Mouse (Mus musculus) MEL (cell line): ENCODE data around the gene Med15. TPM values are rescaled to one million over a fixed set of nuclear protein-coding genes. Genes with fewer than 3 reads are reported as not detected.

Experiments used
- DNase-seq: peaks from one replicate; pipeline ENCODE4 v3.0.0; 2011; ENCODE audit warnings: low read depth, low spot score
- H3K27ac ChIP-seq: 2 replicates; pipeline ENCODE4 v1.5.1; 2012; ENCODE audit warnings: low read depth, mild to moderate bottlenecking, control low read depth, low read length, moderate library complexity; ENCODE audit not compliant: control insufficient read depth
- H3K27me3 ChIP-seq, 2 experiments: fragments of 150-350 bp in 1 of 2; sonication (generic) in 1 of 2; 2 replicates each; pipeline ENCODE4 v1.6.1; 2012; ENCODE audit warnings: low read length in 2 of 2, mild to moderate bottlenecking in 2 of 2, improper control_type of control experiment in 1 of 2, moderate library complexity in 1 of 2; ENCODE audit not compliant: insufficient read depth in 2 of 2, control insufficient read depth in 1 of 2
- H3K36me3 ChIP-seq, 2 experiments: 2 replicates each; pipeline ENCODE4 v1.6.1; 2012 to 2014; ENCODE audit warnings: low read length in 2 of 2, improper control_type of control experiment in 1 of 2, inconsistent platforms in 1 of 2, mild to moderate bottlenecking in 1 of 2; ENCODE audit not compliant: insufficient read depth in 2 of 2, control insufficient read depth in 1 of 2
- H3K4me1 ChIP-seq, 2 experiments: fragments of 150-350 bp in 1 of 2; sonication (generic) in 1 of 2; 2 replicates each; pipeline ENCODE4 v1.6.1; 2012; ENCODE audit warnings: low read length in 2 of 2, improper control_type of control experiment in 1 of 2, mild to moderate bottlenecking in 1 of 2; ENCODE audit not compliant: insufficient read depth in 2 of 2, control insufficient read depth in 1 of 2
- H3K4me3 ChIP-seq, 2 experiments: fragments of 150-350 bp in 1 of 2; sonication (generic) in 1 of 2; 2 replicates each; pipeline ENCODE4 v1.5.1; 2012; ENCODE audit warnings: low read depth in 2 of 2, low read length in 2 of 2, mild to moderate bottlenecking in 2 of 2, moderate library complexity in 2 of 2, control low read depth in 1 of 2, improper control_type of control experiment in 1 of 2; ENCODE audit not compliant: control insufficient read depth in 1 of 2, insufficient read depth in 1 of 2
- H3K79me2 ChIP-seq: 2 replicates; pipeline ENCODE4 v1.6.1; 2012; ENCODE audit warnings: mild to moderate bottlenecking, low read length, moderate library complexity; ENCODE audit not compliant: control insufficient read depth, poor library complexity, insufficient read depth
- H3K9ac ChIP-seq: 2 replicates; pipeline ENCODE4 v1.6.1; 2012; ENCODE audit warnings: low read depth, mild to moderate bottlenecking, control low read depth, low read length, moderate library complexity; ENCODE audit not compliant: control insufficient read depth, poor library complexity, severe bottlenecking
- H3K9me3 ChIP-seq: fragments of 150-350 bp; sonication (generic); replicated peaks from 2 replicates; pipeline ENCODE4 v1.6.1; 2012; ENCODE audit warnings: mild to moderate bottlenecking, low read length, improper control_type of control experiment, moderate library complexity; ENCODE audit not compliant: insufficient read depth
- BHLHE40 ChIP-seq: IDR thresholded peaks from 2 replicates; pipeline ENCODE4 v1.6.1; 2012; ENCODE audit warnings: low read depth, mild to moderate bottlenecking, inconsistent platforms, low read length, improper control_type of control experiment, borderline replicate concordance
- CHD1 ChIP-seq: IDR thresholded peaks from 2 replicates; pipeline ENCODE4 v1.6.1; 2012; ENCODE audit warnings: low read depth, mild to moderate bottlenecking, inconsistent platforms, low read length, improper control_type of control experiment
- CTCF ChIP-seq, 3 experiments: IDR thresholded peaks in 2 of 3; conservative IDR thresholded peaks in 1 of 3; 2 replicates each; pipeline ENCODE4 v1.5.1; 2011 to 2012; ENCODE audit warnings: low read length in 3 of 3, low read depth in 2 of 3, mild to moderate bottlenecking in 2 of 3, improper control_type of control experiment in 1 of 3, inconsistent platforms in 1 of 3, mixed read lengths in 1 of 3, moderate library complexity in 1 of 3; ENCODE audit not compliant: control insufficient read depth in 1 of 3, insufficient read depth in 1 of 3, poor library complexity in 1 of 3, severe bottlenecking in 1 of 3
- E2F4 ChIP-seq: IDR thresholded peaks from 2 replicates; pipeline ENCODE4 v1.6.1; 2011; ENCODE audit warnings: low read depth, low read length, improper control_type of control experiment, borderline replicate concordance
- ELF1 ChIP-seq: IDR thresholded peaks from 2 replicates; pipeline ENCODE4 v1.6.1; 2014; ENCODE audit warnings: low read depth, mild to moderate bottlenecking, inconsistent platforms, low read length, improper control_type of control experiment, moderate library complexity
- EP300 ChIP-seq, 2 experiments: IDR thresholded peaks; 2 replicates each; pipeline ENCODE4 v1.6.1; 2011; ENCODE audit warnings: improper control_type of control experiment in 2 of 2, low read length in 2 of 2, low read depth in 1 of 2, mild to moderate bottlenecking in 1 of 2
- ETS1 ChIP-seq: IDR thresholded peaks from 2 replicates; pipeline ENCODE4 v1.6.1; 2012; ENCODE audit warnings: low read depth, mild to moderate bottlenecking, inconsistent platforms, low read length, improper control_type of control experiment, moderate library complexity
- GATA1 ChIP-seq: IDR thresholded peaks from 2 replicates; pipeline ENCODE4 v1.6.1; 2011; ENCODE audit warnings: low read depth, low read length, improper control_type of control experiment
- HCFC1 ChIP-seq: IDR thresholded peaks from 2 replicates; pipeline ENCODE4 v1.6.1; 2012; ENCODE audit warnings: low read depth, mild to moderate bottlenecking, inconsistent platforms, low read length, improper control_type of control experiment, moderate library complexity
- JUND ChIP-seq: IDR thresholded peaks from 2 replicates; pipeline ENCODE4 v1.6.1; 2011; ENCODE audit warnings: low read depth, mild to moderate bottlenecking, improper control_type of control experiment, low read length
- KAT2A ChIP-seq: conservative IDR thresholded peaks from 2 replicates; pipeline ENCODE4 v1.6.1; 2012; ENCODE audit warnings: low read depth, low read length, improper control_type of control experiment, inconsistent platforms
- MAFK ChIP-seq: IDR thresholded peaks from 2 replicates; pipeline ENCODE4 v1.6.1; 2011; ENCODE audit warnings: low read depth, mild to moderate bottlenecking, low read length, improper control_type of control experiment, borderline replicate concordance
- MAX ChIP-seq: IDR thresholded peaks from 2 replicates; pipeline ENCODE4 v1.6.1; 2011; ENCODE audit warnings: low read length, improper control_type of control experiment
- MXI1 ChIP-seq: IDR thresholded peaks from 2 replicates; pipeline ENCODE4 v1.6.1; 2011; ENCODE audit warnings: mild to moderate bottlenecking, low read depth, low read length, improper control_type of control experiment
- MYB ChIP-seq: IDR thresholded peaks from 2 replicates; pipeline ENCODE4 v1.6.1; 2011; ENCODE audit warnings: mild to moderate bottlenecking, low read depth, low read length, improper control_type of control experiment
- MYC ChIP-seq: IDR thresholded peaks from 2 replicates; pipeline ENCODE4 v1.6.1; 2011; ENCODE audit warnings: low read depth, mild to moderate bottlenecking, low read length, improper control_type of control experiment, moderate library complexity
- NELFE ChIP-seq: IDR thresholded peaks from 2 replicates; pipeline ENCODE4 v1.6.1; 2011; ENCODE audit warnings: low read depth, low read length, improper control_type of control experiment
- NRF1 ChIP-seq: IDR thresholded peaks from 2 replicates; pipeline ENCODE4 v1.6.1; 2014; ENCODE audit warnings: low read depth, mild to moderate bottlenecking, inconsistent platforms, low read length, improper control_type of control experiment, moderate library complexity; ENCODE audit not compliant: poor library complexity, insufficient read depth, severe bottlenecking
- POLR2A ChIP-seq, 2 experiments: IDR thresholded peaks; 2 replicates each; pipeline ENCODE4 v1.6.1; 2011 to 2012; ENCODE audit warnings: low read length in 2 of 2, mild to moderate bottlenecking in 2 of 2, control low read depth in 1 of 2, improper control_type of control experiment in 1 of 2, low read depth in 1 of 2, moderate library complexity in 1 of 2; ENCODE audit not compliant: control insufficient read depth in 1 of 2, insufficient read depth in 1 of 2, poor library complexity in 1 of 2
- POLR2AphosphoS2 ChIP-seq: IDR thresholded peaks from 2 replicates; pipeline ENCODE4 v1.6.1; 2011; ENCODE audit warnings: low read length, improper control_type of control experiment
- POLR2AphosphoS5 ChIP-seq: IDR thresholded peaks from 2 replicates; pipeline ENCODE4 v1.6.1; 2012; ENCODE audit warnings: low read depth, borderline replicate concordance, mild to moderate bottlenecking, inconsistent platforms, low read length, moderate library complexity, mixed read lengths
- RCOR1 ChIP-seq: IDR thresholded peaks from 2 replicates; pipeline ENCODE4 v1.6.1; 2012; ENCODE audit warnings: low read depth, mild to moderate bottlenecking, inconsistent platforms, low read length, improper control_type of control experiment
- SIN3A ChIP-seq: IDR thresholded peaks from 2 replicates; pipeline ENCODE4 v1.6.1; 2012; ENCODE audit warnings: low read length, improper control_type of control experiment, inconsistent platforms
- SMC3 ChIP-seq: IDR thresholded peaks from 2 replicates; pipeline ENCODE4 v1.6.1; 2011; ENCODE audit warnings: low read depth, low read length, improper control_type of control experiment
- TAL1 ChIP-seq: IDR thresholded peaks from 2 replicates; pipeline ENCODE4 v1.6.1; 2012; ENCODE audit warnings: mild to moderate bottlenecking, inconsistent platforms, low read length, moderate library complexity, mixed read lengths
- TBP ChIP-seq: IDR thresholded peaks from 2 replicates; pipeline ENCODE4 v1.8.0; 2011; ENCODE audit warnings: low read depth, low read length, improper control_type of control experiment
- TCF12 ChIP-seq: IDR thresholded peaks from 2 replicates; pipeline ENCODE4 v1.6.1; 2014; ENCODE audit warnings: low read depth, mild to moderate bottlenecking, inconsistent platforms, low read length, improper control_type of control experiment, moderate library complexity
- USF1 ChIP-seq: IDR thresholded peaks from 2 replicates; pipeline ENCODE4 v1.6.1; 2014; ENCODE audit warnings: low read depth, mild to moderate bottlenecking, inconsistent platforms, low read length, improper control_type of control experiment, moderate library complexity
- ZC3H11A ChIP-seq: IDR thresholded peaks from 2 replicates; pipeline ENCODE4 v1.6.1; 2012; ENCODE audit warnings: low read depth, mild to moderate bottlenecking, inconsistent platforms, low read length, improper control_type of control experiment
- ZMIZ1 ChIP-seq: IDR thresholded peaks from 2 replicates; pipeline ENCODE4 v1.6.1; 2012; ENCODE audit warnings: low read depth, mild to moderate bottlenecking, inconsistent platforms, low read length, improper control_type of control experiment, moderate library complexity
- ZNF384 ChIP-seq: IDR thresholded peaks from 2 replicates; pipeline ENCODE4 v1.6.1; 2012; ENCODE audit warnings: low read depth, mild to moderate bottlenecking, inconsistent platforms, low read length, improper control_type of control experiment
- polyA plus RNA-seq, 2 experiments: library from polyadenylated mRNA; stranded (reverse) in 1 of 2; unstranded in 1 of 2; fragments of >175 nt in 1 of 2; fragments of >200 nt in 1 of 2; gene quantifications; 2 replicates each; pipeline versions ENCODE4 v1.2.1 to v1.2.4; 2012; ENCODE audit warnings: low replicate concordance in 2 of 2, low read depth in 1 of 2; ENCODE audit not compliant: insufficient read length in 2 of 2, insufficient read depth in 1 of 2, missing spikeins in 1 of 2
- total RNA-seq: library from RNA; depleted of rRNA; stranded (reverse); fragments of 300-350 nt; gene quantifications from 2 replicates; pipeline ENCODE4 v1.2.3, GENCODE M21; 2012

The Med15 gene
- total and polyA plus RNA-seq, 3 experiments = 25.9 to 62.0 TPM; not detected in 1

GRCm38 (mm10) chr16:17759813-17760321 is 27.2 kb upstream of the Med15 start:
- TF ChIP-seq POLR2A (IDR thresholded peaks at IDR 0.05; ENCODE audit: control insufficient read depth in 1 of 2, insufficient read depth in 1 of 2, low read depth in 1 of 2, low read length in 2 of 2, poor library complexity in 1 of 2) = no peak
- TF ChIP-seq, all 39 proteins: peak for 0
- H3K27me3 ChIP-seq = no peaks in the 10 kb centered on the region
- peak overlapping the region; percentile 93 for H3K27ac ChIP-seq
- peaks cover 5 to 36% of the 10 kb centered on the region in 2 experiments for H3K36me3 ChIP-seq
- H3K4me3 ChIP-seq = peak overlapping the region; percentile 75 to 86
- H3K4me1 ChIP-seq = peaks cover 19 to 33% of the 10 kb centered on the region in 2 experiments
- H3K79me2 ChIP-seq = peaks cover 32% of the 10 kb centered on the region
- peak overlapping the region; percentile 80 for H3K9ac ChIP-seq
- no peaks in the 10 kb centered on the region for H3K9me3 ChIP-seq
- DNase-seq = peak; percentile 61

GRCm38 (mm10) chr16:17759344-17759773 is 26.7 kb upstream of the Med15 start, which contains the start of gene Klhl22:
Gene Klhl22, plus strand, starts transcription at chr16:17759618.
- H3K9me3 ChIP-seq = no peaks in the 10 kb centered on the region
- H3K4me3 ChIP-seq = peak within 1 kb of the TSS; percentile 75 to 86
- H3K27ac ChIP-seq = peak within 1 kb of the TSS; percentile 93
- H3K27me3 ChIP-seq = no peaks in the 10 kb centered on the region
- DNase-seq = peak; percentile 95
- H3K4me1 ChIP-seq = peaks cover 19 to 30% of the 10 kb centered on the region in 2 experiments
- peaks cover under 1 to 32% of the 10 kb centered on the region in 2 experiments for H3K36me3 ChIP-seq
- H3K9ac ChIP-seq = peak within 1 kb of the TSS; percentile 80
- peaks cover 31% of the 10 kb centered on the region for H3K79me2 ChIP-seq
- TF ChIP-seq ZMIZ1 (peak; percentile 78), POLR2A (IDR thresholded peaks at IDR 0.05; ENCODE audit: control insufficient read depth in 1 of 2, insufficient read depth in 1 of 2, low read depth in 1 of 2, low read length in 2 of 2, poor library complexity in 1 of 2) (peak; percentile 61 to 93), POLR2AphosphoS2 (peak; percentile 89), BHLHE40 (no peak), ZC3H11A (no peak), CHD1 (no peak), MYC (0 out of 2 replicates have a peak, but pooled peaks have one; percentile 40), ZNF384 (no peak), EP300 (IDR thresholded peaks at IDR 0.05; ENCODE audit: low read depth in 1 of 2, low read length in 2 of 2) (no peak; a peak in 1 of 4 replicates), JUND (no peak), NELFE (peak; percentile 83), E2F4 (peak; percentile 68; the same call in 1 of the 2 replicates), MAFK (no peak), HCFC1 (peak; percentile 74), USF1 (peak; percentile 99), ETS1 (peak; percentile 41; the same call in 1 of the 2 replicates), TBP (peak; percentile 77), GATA1 (no peak), NRF1 (peak; percentile 97), SMC3 (no peak), CTCF (IDR thresholded peaks at IDR 0.05 in 2 of 3, conservative IDR thresholded peaks at IDR 0.05 in 1 of 3; ENCODE audit: control insufficient read depth in 1 of 3, insufficient read depth in 1 of 3, low read depth in 2 of 3, low read length in 3 of 3, poor library complexity in 1 of 3, severe bottlenecking in 1 of 3) (0 out of 6 replicates have a peak, but pooled peaks of 1 of the 3 experiments have one; percentile 4), ELF1 (peak; percentile 72; the same call in 1 of the 2 replicates), MAX (peak; percentile 95), SIN3A (peak; percentile 63; the same call in 1 of the 2 replicates), POLR2AphosphoS5 (no peak), TCF12 (peak; percentile 62), MXI1 (peak; percentile 68; the same call in 1 of the 2 replicates), RCOR1 (no peak), KAT2A (no peak), MYB (no peak), TAL1 (no peak)
